Mouse (Mus musculus) heart, adult 11 months (tissue): Measurements from ENCODE around the gene Calhm1.

Source experiments
- DNase-seq: peaks from one replicate; pipeline ENCODE4 v3.0.0; 2022

Calhm1 gene

GRCm38 (mm10) chr19:47144154-47144553 is at the start of gene Calhm1:
Calhm1 (minus strand) TSS chr19:47144254.
- no peak for DNase-seq

- no peak for DNase-seq
Observed at GRCm38 (mm10) chr19:47192158-47192557, 48.1 kb upstream of the Calhm1 start.

- DNase-seq: peak; percentile 88
Observed at GRCm38 (mm10) chr19:47188515-47189128, 44.6 kb upstream of the Calhm1 start.

- DNase-seq: peak; percentile 68
Observed at GRCm38 (mm10) chr19:47186514-47187275, 42.6 kb upstream of the Calhm1 start.

GRCm38 (mm10) chr19:47184736-47185135 is 40.7 kb upstream of the Calhm1 start:
- DNase-seq: no peak

GRCm38 (mm10) chr19:47184221-47184620 is 40.2 kb upstream of the Calhm1 start:
- DNase-seq: no peak

- no peak for DNase-seq
Observed at GRCm38 (mm10) chr19:47180011-47180410, 36.0 kb upstream of the Calhm1 start.

GRCm38 (mm10) chr19:47179272-47179809 is 35.3 kb upstream of the Calhm1 start:
- no peak for DNase-seq

- DNase-seq: peak; percentile 94
Observed at GRCm38 (mm10) chr19:47178431-47179271, 34.6 kb upstream of the Calhm1 start, which contains the start of gene Neurl1a. Neurl1a (plus strand) TSS chr19:47178820.

GRCm38 (mm10) chr19:47178001-47178400 is 33.9 kb upstream of the Calhm1 start:
- DNase-seq: peak; percentile 85

GRCm38 (mm10) chr19:47176916-47177505 is 33.0 kb upstream of the Calhm1 start:
- no peak for DNase-seq

- no peak for DNase-seq
Observed at GRCm38 (mm10) chr19:47175472-47175871, 31.4 kb upstream of the Calhm1 start.

- DNase-seq: no peak
Observed at GRCm38 (mm10) chr19:47174515-47174914, 30.5 kb upstream of the Calhm1 start.

GRCm38 (mm10) chr19:47168793-47169412 is 24.8 kb upstream of the Calhm1 start:
- peak; percentile 96 for DNase-seq

- peak; percentile 91 for DNase-seq
Observed at GRCm38 (mm10) chr19:47168223-47168622, 24.2 kb upstream of the Calhm1 start.

- DNase-seq: peak; percentile 89
Observed at GRCm38 (mm10) chr19:47167617-47168214, 23.7 kb upstream of the Calhm1 start.

GRCm38 (mm10) chr19:47166758-47167157 is 22.7 kb upstream of the Calhm1 start:
- no peak for DNase-seq

GRCm38 (mm10) chr19:47163176-47163744 is 19.2 kb upstream of the Calhm1 start:
- no peak for DNase-seq

- DNase-seq: no peak
Observed at GRCm38 (mm10) chr19:47161669-47162068, 17.6 kb upstream of the Calhm1 start.

GRCm38 (mm10) chr19:47157664-47158063 is 13.6 kb upstream of the Calhm1 start, which contains the start of gene Calhm3:
Calhm3 (minus strand) TSS chr19:47157764.
- DNase-seq: no peak

GRCm38 (mm10) chr19:47153767-47154166 is 9.7 kb upstream of the Calhm1 start:
- no peak for DNase-seq

- DNase-seq: no peak
Observed at GRCm38 (mm10) chr19:47152062-47152369, 8.0 kb upstream of the Calhm1 start.
